Mouse (Mus musculus): ENCODE measurements around the gene Zfp235. TPM values are rescaled to one million over a fixed set of nuclear protein-coding genes. Genes with fewer than 3 reads are reported as not detected.
A peak's percentile ranks its signal among the peaks of the same experiment; 100 is the strongest.

Gene Zfp235
- 1 to 10 TPM; 5.5 to 6.0 TPM for total RNA-seq (2021)

GRCm38 (mm10) chr7:24133996-24134828 is at the start of gene Zfp235:
Gene Zfp235, plus strand, starts transcription at chr7:24134169.
- peak; percentile 84 to 86 for DNase-seq
- intact Hi-C loops (cut with DNase I): loop anchor here (1.0 to 10.0 kb wide), 5 partner anchors 22 to 271 kb away; partner anchors contain the start of genes Zfp108, Zfp112 and Zfp94

GRCm38 (mm10) chr7:24086871-24087270 is 47.1 kb upstream of the Zfp235 start:
- DNase-seq: no peak
- intact Hi-C loops (cut with DNase I): loop anchor here (10.0 kb wide), 2 partner anchors 508 to 798 kb away; partner anchors contain the start of gene Rps19

DNA sequence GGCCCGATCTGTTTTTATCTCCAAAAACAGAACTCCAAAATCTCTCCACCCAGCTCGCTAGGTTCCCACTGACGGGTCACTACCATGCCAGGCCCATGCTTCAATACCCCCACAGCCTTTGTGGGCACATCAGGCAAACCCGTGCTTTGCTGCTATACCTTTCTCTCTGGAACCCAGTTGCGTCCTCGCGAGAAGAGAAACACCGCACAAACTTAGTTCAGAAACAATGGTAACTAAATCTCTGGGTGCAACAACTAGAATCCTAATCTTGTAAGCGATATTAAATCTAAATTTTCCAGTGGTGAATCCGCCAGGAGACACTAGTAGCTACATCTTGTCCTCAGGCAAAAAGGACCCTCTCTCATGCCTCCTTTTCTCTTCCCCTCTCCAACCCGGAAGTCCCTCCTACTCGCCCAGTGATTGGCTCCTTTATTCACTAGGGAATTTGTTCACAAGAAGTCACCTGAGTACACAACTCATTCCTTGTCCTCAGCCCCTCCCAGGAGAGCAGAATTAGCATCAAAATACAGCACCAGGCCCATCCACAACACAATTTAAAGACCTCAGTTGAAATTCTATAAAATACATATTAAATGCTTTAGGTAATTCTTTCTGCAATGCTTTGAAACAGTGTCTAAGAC is 46.4 kb upstream of the Zfp235 start:
- intact Hi-C loops (cut with DNase I): loop anchor here (10.0 kb wide), 2 partner anchors 507 to 797 kb away; partner anchors contain the start of gene Rps19
- no peak for DNase-seq

- intact Hi-C loops (cut with DNase I): no loop called here
- DNase-seq: no peak
Observed at GRCm38 (mm10) chr7:24104403-24104802, 29.6 kb upstream of the Zfp235 start.

GRCm38 (mm10) chr7:24105144-24105703 is 28.7 kb upstream of the Zfp235 start:
- intact Hi-C loops (cut with DNase I): no loop called here
- no peak for DNase-seq

DNA sequence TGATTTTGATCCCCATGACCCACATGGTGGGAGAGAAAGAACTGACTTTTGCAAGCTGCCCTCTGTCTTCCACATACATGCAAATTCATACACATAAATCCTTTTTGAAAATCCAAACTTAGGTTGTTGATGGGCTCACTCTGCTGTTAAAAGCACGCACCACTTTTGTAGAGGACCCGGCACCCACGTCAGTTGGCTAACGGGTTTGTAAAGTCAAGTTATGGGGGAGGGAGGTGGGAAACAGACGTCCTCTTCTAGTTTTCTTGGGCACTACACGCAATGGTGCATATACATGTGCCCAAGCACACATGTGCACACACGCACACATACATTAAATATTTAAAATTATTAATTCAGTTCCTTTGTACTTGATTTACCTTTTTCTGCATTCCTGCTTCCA is 23.1 kb upstream of the Zfp235 start:
- intact Hi-C loops (cut with DNase I): loop anchor here (5.0 kb wide), 1 partner anchor 156 kb away; no protein-coding TSS in a partner anchor
- DNase-seq: no peak

- DNase-seq: peak in 1 of 2 experiments; percentile 25
- intact Hi-C loops (cut with DNase I): loop anchor here (1.0 to 5.0 kb wide), 3 partner anchors 23 to 156 kb away; partner anchors contain the start of gene Zfp235
Observed at GRCm38 (mm10) chr7:24111772-24112155, 22.2 kb upstream of the Zfp235 start.

DNA sequence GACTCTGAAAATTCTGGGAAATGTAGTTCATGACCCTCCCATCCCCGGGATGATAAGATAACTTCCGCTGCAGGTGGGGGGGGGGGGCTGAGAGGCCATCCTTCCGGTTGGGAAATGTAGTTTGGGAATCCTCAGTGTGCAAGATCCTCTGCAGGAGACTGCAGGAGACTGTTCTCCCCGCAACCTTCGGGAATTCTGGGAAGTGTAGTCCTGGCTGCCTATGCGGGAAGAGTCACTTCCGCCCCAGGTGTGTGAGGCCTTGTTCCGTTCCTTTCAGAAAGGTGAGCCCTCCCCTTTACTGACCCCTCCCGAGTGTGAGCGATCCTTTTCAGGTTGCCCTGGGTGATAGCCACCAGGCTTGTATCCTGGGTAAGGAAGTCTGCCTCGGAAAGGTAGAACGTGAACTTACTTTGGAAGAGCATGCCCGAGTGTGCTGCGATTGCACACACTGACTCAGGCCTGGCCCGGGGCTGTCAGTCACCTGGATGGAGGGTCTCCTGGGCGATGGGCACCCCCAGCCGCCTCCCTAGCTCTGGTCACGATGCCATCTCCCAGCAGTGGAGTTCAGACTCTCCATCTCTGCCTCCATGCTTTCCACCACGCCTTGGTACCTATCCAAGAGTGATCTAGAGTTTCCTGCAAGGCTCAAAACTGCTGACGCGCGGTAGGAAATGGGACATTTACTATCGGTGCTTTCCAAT is 21.7 kb upstream of the Zfp235 start, which contains the start of gene Zfp112:
TSS of gene Zfp112 (plus strand) at position 159 of the 701 bp plus-strand sequence.
- DNase-seq: peak; percentile 73 to 77
- intact Hi-C loops (cut with DNase I): loop anchor here (1.0 to 5.0 kb wide), 3 partner anchors 22 to 155 kb away; partner anchors contain the start of gene Zfp235

DNA sequence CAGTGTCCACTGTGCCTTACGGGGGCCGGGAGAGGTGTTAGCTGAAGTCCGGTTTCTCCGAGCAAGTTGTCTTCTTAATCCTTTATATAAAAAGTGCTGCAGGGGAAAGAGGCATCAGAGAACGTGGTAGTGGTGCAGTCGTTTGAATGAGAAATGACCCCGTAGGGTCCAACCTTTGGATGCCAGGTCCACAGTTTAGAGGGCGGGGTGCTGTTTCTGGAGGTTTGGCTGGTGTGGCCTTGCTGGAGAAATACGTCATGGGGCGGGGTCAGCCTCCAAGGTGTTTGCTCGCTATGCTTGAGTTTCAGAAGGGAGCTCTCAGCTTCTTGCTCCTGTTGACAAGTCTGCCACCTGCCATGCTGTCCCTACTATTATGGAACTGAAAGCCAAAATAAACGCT is 21.0 kb upstream of the Zfp235 start:
- peak; percentile 31 to 51 for DNase-seq
- intact Hi-C loops (cut with DNase I): loop anchor here (5.0 kb wide), 1 partner anchor 154 kb away; no protein-coding TSS in a partner anchor

DNA sequence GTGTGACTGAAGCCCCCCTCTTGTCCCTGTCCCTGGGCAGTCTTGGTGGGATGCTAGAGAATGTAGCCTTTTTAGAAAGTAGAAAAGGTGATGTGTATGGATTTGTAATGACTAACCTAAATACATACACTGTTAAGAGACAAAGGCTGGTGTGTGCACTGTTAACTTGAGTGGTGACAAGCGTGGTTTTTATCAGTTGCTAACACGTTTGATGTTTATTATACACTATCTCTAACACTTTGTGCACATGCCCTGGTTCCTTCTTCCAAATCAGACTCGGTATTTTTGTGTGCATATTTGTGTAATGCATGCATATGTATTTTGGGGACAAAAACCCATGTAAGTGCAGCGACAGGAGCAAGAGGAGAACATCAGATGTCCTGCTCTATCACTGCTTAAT is 17.3 kb upstream of the Zfp235 start:
- DNase-seq: no peak
- intact Hi-C loops (cut with DNase I): no loop called here

DNA sequence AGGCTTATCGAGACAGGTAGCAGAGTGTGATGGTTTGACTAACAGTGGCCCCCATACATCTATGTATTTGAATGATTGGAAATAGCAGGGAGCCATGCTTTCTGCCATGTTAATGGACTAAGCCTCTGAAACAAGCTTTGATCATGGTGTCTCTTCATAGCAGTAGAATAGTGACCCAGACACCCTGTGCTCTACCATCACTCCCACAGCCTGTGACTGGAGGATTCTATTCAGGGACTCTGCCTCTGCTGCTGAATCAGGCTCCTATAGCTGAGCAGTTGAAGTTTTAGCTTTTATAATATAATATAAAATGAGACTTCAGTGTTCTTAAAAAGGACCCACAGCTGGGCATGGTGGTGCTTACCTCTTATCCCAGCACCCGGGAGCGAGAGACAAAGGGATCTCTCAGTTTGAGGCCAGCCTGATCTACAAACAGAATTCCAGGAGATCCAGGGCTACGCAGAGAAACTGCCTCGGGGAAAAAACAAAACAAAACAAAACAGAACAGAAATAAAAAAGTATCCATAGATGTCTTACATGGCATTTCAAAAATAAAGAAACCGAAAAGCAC is 459 bp upstream of the Zfp235 start:
- intact Hi-C loops (cut with DNase I): loop anchor here (5.0 to 10.0 kb wide), 2 partner anchors 119 to 271 kb away; partner anchors contain the start of gene Zfp108
- DNase-seq: no peak

DNA sequence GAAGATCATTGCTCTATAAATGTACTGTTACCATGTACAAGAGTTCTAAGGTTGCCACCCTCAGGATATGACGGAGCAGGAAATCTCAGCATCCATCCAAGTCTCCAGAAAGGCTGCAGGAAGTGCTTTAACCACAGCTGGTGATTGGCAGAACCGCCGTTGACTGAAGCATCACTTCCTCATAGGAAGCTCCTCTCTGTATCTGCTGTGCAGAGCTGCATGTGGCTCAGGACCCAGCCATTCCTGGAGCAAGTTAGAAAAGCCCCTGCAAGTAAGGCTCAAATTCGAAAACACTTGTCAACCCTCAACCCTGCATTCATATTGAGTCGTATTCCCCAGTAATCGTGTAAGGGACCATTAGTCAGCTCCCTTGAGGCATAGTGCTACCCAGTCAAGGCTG is 8.6 kb downstream of the Zfp235 start:
- DNase-seq: no peak
- intact Hi-C loops (cut with DNase I): no loop called here

DNA sequence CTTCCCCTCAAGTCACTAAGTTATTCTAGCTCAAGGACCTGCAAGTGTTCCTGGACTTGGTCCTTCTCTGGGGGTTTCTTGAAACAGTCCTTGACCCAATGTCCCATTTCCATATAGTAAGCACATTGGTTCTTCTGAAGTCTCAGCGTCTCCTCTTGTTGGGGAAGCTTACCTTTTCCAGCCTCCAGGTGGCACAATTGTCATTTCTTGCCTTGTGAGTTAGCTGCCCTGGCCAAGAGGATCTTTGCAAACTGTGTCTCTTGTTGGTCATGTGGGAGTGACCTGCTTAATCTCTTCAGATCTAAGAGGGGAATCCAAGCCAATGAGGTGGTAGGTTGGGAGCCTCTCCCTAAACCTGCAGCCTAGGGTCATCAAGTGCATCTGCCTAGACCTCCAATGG is 19.3 kb downstream of the Zfp235 start:
- DNase-seq: no peak
- intact Hi-C loops (cut with DNase I): no loop called here

DNA sequence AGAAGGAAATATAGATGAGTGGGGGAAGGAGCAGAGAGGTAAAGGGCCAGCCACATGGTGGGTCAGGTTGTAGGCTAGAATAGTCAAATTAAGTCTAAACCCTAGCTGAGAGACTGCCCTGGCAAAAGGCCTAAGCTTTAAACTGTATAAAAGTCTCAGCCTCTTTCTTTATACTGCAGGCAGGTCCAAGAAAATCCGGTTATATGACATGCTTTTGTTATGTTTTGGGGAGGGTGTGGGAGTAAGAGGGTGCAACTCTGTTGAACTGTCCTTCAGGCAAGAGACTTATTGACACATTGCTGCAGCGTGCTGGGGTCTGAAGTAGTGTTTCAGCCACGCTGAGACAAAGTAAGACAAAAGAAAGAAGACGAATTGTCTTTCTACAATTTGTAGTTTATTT is 38.2 kb downstream of the Zfp235 start:
- no peak for DNase-seq
- intact Hi-C loops (cut with DNase I): no loop called here

DNA sequence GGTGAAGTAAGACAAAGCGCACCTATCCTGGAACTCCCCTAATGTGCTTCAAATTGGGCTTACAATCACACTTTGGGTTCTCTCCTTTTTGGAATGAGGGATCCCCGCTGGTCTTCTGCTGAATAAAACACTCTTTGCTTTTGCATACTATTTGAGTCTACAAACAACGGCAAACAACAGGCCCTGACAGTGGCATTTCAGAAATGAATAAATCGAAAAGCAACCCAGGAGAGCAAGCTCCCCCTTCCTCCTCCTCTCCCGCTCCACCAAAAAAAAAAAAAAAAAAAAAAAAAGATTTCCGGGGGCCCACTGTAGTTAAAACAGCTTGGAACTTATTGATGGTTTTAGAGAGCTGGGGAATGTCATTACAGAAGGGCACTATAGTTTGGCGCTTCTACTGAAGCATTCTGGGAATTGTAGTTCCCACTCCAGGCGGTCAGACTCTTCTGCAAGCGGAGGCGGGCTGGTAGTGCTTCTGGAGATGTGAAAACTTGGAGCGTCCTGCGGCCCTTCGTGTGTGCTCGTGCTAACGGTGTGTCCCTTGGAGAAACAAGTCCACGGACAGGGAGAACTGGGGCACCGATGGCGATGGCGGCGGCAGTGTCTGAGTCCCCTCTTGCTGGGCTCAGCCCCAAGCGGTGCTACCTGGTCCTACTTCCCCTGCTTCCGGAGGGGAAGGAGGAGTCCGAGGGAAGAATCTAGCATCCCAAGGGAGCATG is 40.8 kb downstream of the Zfp235 start, which contains the start of gene Zfp114:
TSS of gene Zfp114 (plus strand) at position 443 of the 719 bp plus-strand sequence.
- intact Hi-C loops (cut with DNase I): no loop called here
- DNase-seq: peak; percentile 24 to 39

DNA sequence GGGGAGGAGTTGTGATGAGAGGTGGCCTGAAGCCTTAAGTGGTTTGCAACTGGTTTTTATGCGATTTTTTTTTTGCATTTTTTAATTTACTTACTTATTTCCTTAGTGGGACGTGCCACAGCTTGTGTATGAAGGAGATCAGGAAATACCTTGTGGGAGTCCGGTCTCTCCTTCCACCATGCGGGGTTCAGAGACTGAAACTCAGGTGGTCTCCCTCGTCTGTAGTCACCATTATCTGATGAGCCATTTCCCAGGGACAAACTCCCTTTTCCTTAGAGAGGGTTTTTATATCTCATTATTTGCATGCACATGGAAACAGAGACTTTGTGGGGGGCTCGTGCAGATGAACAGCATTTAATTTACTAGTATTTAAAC is 41.4 kb downstream of the Zfp235 start:
- intact Hi-C loops (cut with DNase I): no loop called here
- no peak for DNase-seq

GRCm38 (mm10) chr7:24187611-24188010 is 53.6 kb downstream of the Zfp235 start:
- DNase-seq: no peak
- intact Hi-C loops (cut with DNase I): no loop called here

DNA sequence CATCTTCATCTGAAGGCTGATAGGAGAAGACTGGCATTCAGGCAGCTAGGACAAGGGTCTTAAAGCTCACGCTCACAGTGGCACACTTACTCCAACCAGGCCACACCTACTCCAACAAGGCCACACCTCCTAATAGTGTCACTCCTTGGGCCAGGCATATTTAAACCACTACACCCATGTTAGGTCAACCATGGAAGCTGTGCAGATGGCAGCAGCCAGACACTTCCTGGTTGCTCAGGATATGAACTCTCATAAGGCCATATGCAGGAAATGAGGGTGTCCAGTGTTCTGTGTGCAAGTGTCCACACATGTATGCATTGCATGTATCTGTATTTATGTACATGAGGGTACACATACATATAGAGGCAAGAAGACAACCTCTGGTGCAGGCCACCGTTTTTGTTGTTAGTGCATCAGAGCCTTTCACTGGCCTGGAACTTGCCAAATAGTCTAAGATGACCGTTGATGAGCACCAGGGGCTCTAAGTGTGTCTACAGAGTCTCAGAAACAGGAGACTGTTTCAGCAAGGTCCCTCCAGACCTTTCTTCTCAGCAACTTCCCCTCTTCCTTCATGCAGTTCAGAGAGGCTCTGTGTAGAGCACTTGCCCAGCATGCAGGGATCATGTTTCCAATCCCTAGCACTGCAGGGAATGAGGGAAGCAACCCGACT is 55.1 kb downstream of the Zfp235 start:
- intact Hi-C loops (cut with DNase I): no loop called here
- DNase-seq: no peak

GRCm38 (mm10) chr7:24189571-24189944 is 55.6 kb downstream of the Zfp235 start:
- intact Hi-C loops (cut with DNase I): no loop called here
- DNase-seq: no peak
